Mouse (Mus musculus): ENCODE results near the gene Cap2.
A peak's percentile ranks its signal among the peaks of the same experiment; 100 is the strongest.

Cap2 gene

GRCm38 (mm10) chr13:46525295-46526255, 23.9 kb downstream of the Cap2 start:
- DNase-seq (ENCODE audit: low spot score): no peak

- DNase-seq (ENCODE audit: low spot score): no peak
These were observed 25.0 kb downstream of the Cap2 start for GRCm38 (mm10) chr13:46526645-46527044.

- DNase-seq (ENCODE audit: low spot score): no peak
These were observed 25.7 kb downstream of the Cap2 start for GRCm38 (mm10) chr13:46527340-46527739.

GRCm38 (mm10) chr13:46529037-46529436, 27.4 kb downstream of the Cap2 start:
- no peak for DNase-seq (ENCODE audit: low spot score)

- no peak for DNase-seq (ENCODE audit: low spot score)
These were observed 28.9 kb downstream of the Cap2 start for GRCm38 (mm10) chr13:46530546-46530945.

GRCm38 (mm10) chr13:46531676-46532075, 30.0 kb downstream of the Cap2 start:
- no peak for DNase-seq (ENCODE audit: low spot score)

GRCm38 (mm10) chr13:46532276-46532675, 30.6 kb downstream of the Cap2 start:
- DNase-seq (ENCODE audit: low spot score): no peak

- DNase-seq (ENCODE audit: low spot score): no peak
These were observed 31.9 kb downstream of the Cap2 start for GRCm38 (mm10) chr13:46533342-46534129.

- DNase-seq (ENCODE audit: low spot score): peak; percentile 58
These were observed 32.7 kb downstream of the Cap2 start for GRCm38 (mm10) chr13:46534171-46534968.

- DNase-seq (ENCODE audit: low spot score): no peak
These were observed 33.5 kb downstream of the Cap2 start for GRCm38 (mm10) chr13:46534969-46535785.

GRCm38 (mm10) chr13:46539284-46539683, 37.6 kb downstream of the Cap2 start:
- no peak for DNase-seq (ENCODE audit: low spot score)

- peak; percentile 58 for DNase-seq (ENCODE audit: low spot score)
These were observed 39.3 kb downstream of the Cap2 start for GRCm38 (mm10) chr13:46540943-46541342.

GRCm38 (mm10) chr13:46542782-46543181, 41.1 kb downstream of the Cap2 start:
- DNase-seq (ENCODE audit: low spot score): no peak

GRCm38 (mm10) chr13:46544608-46545007, 43.0 kb downstream of the Cap2 start:
- DNase-seq (ENCODE audit: low spot score): no peak

GRCm38 (mm10) chr13:46545081-46545480, 43.4 kb downstream of the Cap2 start:
- DNase-seq (ENCODE audit: low spot score): peak; percentile 27

GRCm38 (mm10) chr13:46546846-46547245, 45.2 kb downstream of the Cap2 start:
- no peak for DNase-seq (ENCODE audit: low spot score)

- no peak for DNase-seq (ENCODE audit: low spot score)
These were observed 45.6 kb downstream of the Cap2 start for GRCm38 (mm10) chr13:46547253-46547652.

GRCm38 (mm10) chr13:46548132-46548531, 46.5 kb downstream of the Cap2 start:
- DNase-seq (ENCODE audit: low spot score): no peak

- no peak for DNase-seq (ENCODE audit: low spot score)
These were observed 47.0 kb downstream of the Cap2 start for GRCm38 (mm10) chr13:46548600-46549179.

- DNase-seq (ENCODE audit: low spot score): no peak
These were observed 49.0 kb downstream of the Cap2 start for GRCm38 (mm10) chr13:46550627-46551026.

GRCm38 (mm10) chr13:46554736-46555135, 53.1 kb downstream of the Cap2 start:
- DNase-seq (ENCODE audit: low spot score): no peak

Measured in retina, embryonic 14.5 days (tissue).